Mouse (Mus musculus) liver, postnatal 0 days (tissue): ENCODE measurements around the gene Atp1a1.

Experiments used
- CTCF ChIP-seq: sonication (generic); IDR thresholded peaks from 2 replicates; pipeline ENCODE4 v1.5.1; 2016; ENCODE audit warnings: antibody characterized with exemption, low read depth
- EP300 ChIP-seq: IDR thresholded peaks from 2 replicates; pipeline ENCODE4 v1.6.1; 2016; ENCODE audit warnings: antibody characterized with exemption, low read depth, mild to moderate bottlenecking

- TF ChIP-seq EP300 (no peak), CTCF (no peak)
Observed at GRCm38 (mm10) chr3:101571515-101572130, 32.9 kb downstream of the Atp1a1 start.
